Mouse (Mus musculus): ENCODE measurements around the gene Tmem208.

Tmem208 gene

GRCm38 (mm10) chr8:105326968-105327367 lies 814 bp downstream of the Tmem208 start:
- no peak for DNase-seq

DNA sequence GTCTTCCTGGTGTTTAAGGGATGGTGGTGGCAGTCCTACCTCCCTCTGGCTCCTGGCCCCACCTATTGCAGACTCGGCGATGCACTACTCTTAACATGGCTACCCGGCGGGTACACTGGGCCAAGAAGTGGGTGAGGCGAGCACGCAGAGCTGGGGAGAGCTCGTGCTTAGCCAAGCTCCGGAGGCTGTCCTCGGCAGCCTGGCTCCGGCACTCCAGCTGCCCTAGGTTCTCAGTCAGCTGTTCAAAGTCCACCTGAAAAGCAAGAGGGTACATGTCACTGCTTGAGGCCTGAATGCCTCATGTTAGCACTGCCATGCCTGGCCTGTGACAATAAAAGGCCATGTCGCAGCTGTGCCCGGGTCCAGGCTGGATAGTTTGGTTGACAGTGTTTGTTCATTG lies 4.2 kb downstream of the Tmem208 start:
- no peak for DNase-seq

DNA sequence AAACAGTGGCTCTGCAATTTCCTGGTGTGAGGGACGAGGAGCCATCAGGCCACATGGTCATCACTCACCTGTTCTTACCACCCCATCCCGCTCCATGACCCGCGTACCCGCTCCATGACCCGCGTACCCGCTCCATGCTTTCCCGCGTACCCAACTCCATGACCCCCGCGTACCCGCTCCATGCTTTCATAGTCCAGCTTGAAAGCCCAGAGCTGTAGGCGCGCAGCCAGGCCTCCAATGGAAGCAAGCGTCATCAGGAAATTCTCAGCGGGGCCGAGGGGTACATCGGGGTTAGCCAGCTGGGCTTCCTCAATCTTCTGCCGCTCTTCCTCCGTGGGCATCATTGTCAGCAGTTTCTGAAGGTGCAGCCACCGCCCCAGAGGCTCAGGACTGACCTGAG lies 5.3 kb downstream of the Tmem208 start:
- no peak for DNase-seq

GRCm38 (mm10) chr8:105331931-105332330 lies 5.8 kb downstream of the Tmem208 start:
- no peak for DNase-seq

- DNase-seq: no peak
Measured at GRCm38 (mm10) chr8:105332523-105332922, 6.4 kb downstream of the Tmem208 start.

- no peak for DNase-seq
Measured at GRCm38 (mm10) chr8:105336373-105337130, 10.4 kb downstream of the Tmem208 start.

GRCm38 (mm10) chr8:105338992-105339391 lies 12.8 kb downstream of the Tmem208 start:
- no peak for DNase-seq

DNA sequence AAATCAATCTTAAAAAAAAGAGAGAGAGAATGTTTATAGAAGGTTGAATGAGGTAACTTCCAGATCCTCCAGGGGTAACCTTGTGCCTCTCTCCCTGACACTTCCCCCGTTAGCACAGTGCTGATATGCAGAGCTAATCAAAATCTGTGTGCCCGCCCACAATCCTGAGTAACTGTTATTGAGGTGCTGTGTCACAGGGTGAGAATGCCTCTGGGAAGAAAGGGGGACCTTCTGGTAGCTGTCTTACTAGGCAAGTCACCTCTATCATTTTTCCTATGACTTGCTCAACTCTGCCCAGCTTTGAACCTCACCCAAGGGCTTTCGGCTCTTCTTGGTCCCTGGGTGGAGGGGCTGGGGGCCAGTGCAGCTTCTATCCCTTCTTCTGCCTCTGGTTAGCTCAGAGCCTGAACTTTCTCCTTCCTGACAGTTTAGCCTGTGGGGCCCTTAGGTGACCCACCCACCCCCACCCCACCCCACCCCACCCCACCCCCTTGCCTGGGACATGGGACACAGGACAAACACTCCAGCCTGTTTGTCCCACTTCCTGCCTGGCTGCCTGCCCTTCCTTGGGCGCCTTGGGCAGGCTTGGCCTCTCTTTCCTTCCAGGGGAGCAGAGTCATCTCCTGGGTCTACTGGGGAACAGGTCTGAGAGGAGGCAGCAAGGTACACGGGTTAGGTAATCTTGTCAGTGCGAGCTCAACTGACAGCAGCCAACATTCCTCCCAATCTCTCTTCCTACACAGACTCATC lies 13.9 kb downstream of the Tmem208 start:
- DNase-seq: no peak

DNA sequence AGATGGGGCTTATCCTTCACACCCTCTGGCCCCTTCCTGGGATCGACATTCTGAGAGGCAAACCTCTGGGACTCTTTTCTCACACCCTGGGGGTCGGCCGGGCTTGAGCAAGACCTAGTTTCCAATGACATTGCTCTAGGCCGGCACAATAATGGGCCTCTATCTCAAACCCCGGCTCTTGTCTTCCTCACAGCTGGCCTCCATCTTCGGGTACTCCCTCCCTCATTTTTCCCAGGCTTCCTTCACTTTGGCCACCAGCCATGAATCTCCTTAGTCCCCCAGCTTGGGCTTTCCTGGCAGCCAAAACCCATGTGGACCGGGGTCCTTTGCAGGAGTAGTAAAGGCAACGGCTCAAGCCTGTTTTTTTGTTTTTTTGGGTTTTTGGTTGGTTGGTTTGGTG lies 15.2 kb downstream of the Tmem208 start:
- no peak for DNase-seq

GRCm38 (mm10) chr8:105342768-105343167 lies 16.6 kb downstream of the Tmem208 start:
- DNase-seq: no peak

- no peak for DNase-seq
Measured at GRCm38 (mm10) chr8:105343791-105344574, 17.8 kb downstream of the Tmem208 start.

GRCm38 (mm10) chr8:105345061-105345975 lies 19.2 kb downstream of the Tmem208 start:
- DNase-seq: peak; percentile 26

DNA sequence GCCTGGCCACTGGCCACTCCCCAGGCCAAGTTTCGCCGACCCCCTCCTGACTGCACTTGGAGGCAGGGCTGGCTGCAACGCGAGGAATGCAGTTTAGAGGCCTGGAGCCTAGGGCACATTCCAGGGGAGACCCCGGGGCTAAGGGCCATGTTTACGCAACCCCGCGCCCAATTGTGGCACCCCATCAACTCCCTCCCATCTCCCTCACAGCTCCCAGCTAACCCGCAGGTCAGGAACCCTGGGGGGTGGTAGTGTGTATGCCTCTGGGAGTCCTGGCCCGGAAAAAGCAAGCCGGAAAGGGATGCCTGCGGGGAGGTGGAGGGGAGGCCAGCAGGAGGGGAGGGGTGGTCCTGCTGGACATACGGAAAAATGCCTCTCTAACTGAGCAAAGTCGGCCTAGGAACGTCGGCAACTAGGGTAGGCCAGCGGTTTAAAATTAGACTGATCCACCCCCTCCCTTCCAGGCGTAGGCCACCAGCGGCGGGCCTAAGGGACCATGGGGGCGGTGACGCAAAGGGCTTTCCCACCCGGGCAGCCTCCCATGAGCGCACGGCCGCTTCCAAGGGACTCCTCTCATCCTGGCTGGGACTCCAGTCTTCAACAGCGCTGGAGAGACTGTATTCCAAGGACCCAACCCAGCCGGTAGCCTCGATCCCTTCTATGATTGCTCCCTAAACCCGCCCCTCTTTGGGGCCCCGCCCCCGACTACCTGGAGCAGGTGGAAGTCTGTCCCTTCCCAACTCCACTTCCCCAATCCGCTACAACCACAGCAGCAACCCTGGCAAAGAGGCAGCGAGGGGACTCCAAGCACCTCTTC lies 20.7 kb downstream of the Tmem208 start:
- DNase-seq: peak; percentile 76

- DNase-seq: peak; percentile 95
Measured at GRCm38 (mm10) chr8:105347428-105348221, 21.5 kb downstream of the Tmem208 start, which contains the start of gene Fhod1. Gene Fhod1 (minus strand): TSS chr8:105347953.

- peak; percentile 83 for DNase-seq
Measured at GRCm38 (mm10) chr8:105348450-105349095, 22.4 kb downstream of the Tmem208 start, which contains the start of gene Slc9a5. Gene Slc9a5 (plus strand): TSS chr8:105348843.

GRCm38 (mm10) chr8:105349096-105349771 lies 23.1 kb downstream of the Tmem208 start:
- peak; percentile 78 for DNase-seq

- DNase-seq: peak; percentile 48
Measured at GRCm38 (mm10) chr8:105350186-105350585, 24.0 kb downstream of the Tmem208 start.

- peak; percentile 82 for DNase-seq
Measured at GRCm38 (mm10) chr8:105353583-105354135, 27.5 kb downstream of the Tmem208 start.

DNA sequence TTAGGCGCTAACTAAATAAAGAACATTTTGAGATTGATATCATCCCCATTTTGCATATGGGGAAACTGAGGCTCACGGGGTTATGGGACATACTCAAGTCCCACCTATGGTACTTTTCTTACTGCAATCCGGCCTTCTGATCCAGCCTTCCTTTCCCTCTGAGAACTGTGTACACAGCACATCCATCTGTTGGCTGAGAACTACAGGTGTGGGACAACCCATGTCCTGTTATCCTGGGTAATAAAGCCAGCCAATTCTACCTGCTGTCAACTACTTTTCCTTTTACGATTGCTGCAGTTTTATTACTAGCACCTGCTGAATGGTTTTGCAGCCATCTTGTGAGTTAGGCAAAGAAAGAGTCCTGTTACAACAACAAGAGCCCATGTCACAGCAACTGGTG lies 28.4 kb downstream of the Tmem208 start:
- no peak for DNase-seq
